Mouse (Mus musculus): Measurements from ENCODE around the gene Nr1d2. TPM values are rescaled to one million over a fixed set of nuclear protein-coding genes. Genes with fewer than 3 reads are reported as not detected.
"Not testable (repeated sequence)": the region's sequence is repeated elsewhere in the genome, so short reads cannot be mapped to it uniquely, and the experiment has no call there.

Nr1d2 gene
- total RNA-seq (2021) = 10 to 100 TPM; 32.3 to 51.7 TPM
- long read RNA-seq, experiment 1, full-length matches to known transcripts = 11 of 22 reads
- long read RNA-seq, experiment 1, partial matches to known transcripts = 1 of 22 reads
- long read RNA-seq, experiment 1, other reads (novel, unspliced or antisense) = 10 of 22 reads
- long read RNA-seq, experiment 2, full-length matches to known transcripts = 9 of 16 reads
- long read RNA-seq, experiment 2, partial matches to known transcripts = 0 of 16 reads
- long read RNA-seq, experiment 2, other reads (novel, unspliced or antisense) = 7 of 16 reads

DNA sequence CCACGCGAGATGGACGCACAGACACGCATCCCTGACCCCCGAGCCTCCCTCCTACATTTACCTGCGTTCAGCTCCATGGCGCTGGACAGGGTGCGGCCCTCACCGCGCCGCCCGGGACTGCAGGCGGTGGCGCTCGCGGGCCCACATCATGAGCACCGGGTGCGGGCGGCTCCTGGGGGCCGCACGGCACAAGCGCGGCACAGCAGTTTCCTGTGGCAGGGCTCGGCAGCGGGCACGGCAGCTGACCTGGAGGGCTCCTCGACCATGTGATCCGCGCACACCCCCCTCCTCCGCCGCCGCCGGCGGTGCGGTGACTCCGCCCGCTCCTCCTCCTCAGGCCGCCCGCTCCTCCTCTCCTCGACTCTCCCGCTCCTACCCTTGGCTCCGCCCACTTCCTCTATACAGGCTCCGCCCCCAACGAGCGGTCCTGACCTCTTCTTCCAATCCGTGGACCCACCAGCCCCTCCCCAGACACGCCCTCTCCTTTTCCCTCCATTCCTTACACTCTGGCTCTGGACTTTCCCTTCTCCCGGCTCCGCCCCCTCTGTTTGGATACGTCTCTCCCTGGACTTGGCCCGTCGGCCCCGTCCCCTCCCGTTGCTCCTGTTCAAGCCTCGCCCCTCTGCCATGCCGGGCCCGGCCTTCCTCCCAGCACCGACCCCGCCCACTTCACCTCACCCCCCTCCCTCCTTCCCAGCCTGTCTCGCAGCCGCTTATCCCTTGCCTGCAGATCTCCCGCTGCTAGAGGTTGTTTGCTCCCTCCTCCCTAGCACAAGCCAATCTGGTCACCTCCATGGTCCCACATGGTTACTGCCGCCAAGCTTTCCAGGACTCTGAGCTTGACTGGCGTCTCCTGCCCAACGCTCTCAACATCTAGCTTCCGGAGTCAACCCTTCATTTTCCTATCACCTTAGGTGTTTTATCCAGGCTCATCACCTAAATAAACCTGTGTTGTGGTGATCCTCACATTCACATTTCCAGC is at the start of gene Nr1d2:
Gene Nr1d2, minus strand, starts transcription at position 378 of the 982 bp plus-strand sequence.
- peak; percentile 99 for DNase-seq

GRCm38 (mm10) chr14:18287391-18287790 is 48.5 kb upstream of the Nr1d2 start:
- peak; percentile 41 for DNase-seq

GRCm38 (mm10) chr14:18286441-18286840 is 47.5 kb upstream of the Nr1d2 start:
- no peak for DNase-seq

DNA sequence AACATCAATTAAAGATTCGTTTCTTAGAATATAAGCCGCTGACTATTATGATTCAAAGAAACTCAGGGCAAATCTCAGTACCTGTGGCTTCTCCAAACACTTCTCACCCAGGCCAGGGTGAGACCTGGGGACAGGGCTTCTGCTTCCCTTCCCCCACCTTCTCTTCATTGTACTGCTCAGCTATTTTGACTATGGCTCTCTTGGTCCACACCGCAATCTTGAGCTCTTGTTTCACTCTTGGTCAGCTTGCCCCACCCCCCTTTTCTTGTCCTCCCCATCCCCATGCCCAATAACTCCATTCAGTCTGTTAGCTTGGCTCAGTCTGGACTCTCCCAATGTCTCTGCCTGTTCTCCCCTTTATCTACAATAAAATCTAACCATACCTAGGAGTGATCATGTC is 46.5 kb upstream of the Nr1d2 start:
- no peak for DNase-seq

GRCm38 (mm10) chr14:18284581-18284980 is 45.7 kb upstream of the Nr1d2 start:
- DNase-seq = peak; percentile 23

DNA sequence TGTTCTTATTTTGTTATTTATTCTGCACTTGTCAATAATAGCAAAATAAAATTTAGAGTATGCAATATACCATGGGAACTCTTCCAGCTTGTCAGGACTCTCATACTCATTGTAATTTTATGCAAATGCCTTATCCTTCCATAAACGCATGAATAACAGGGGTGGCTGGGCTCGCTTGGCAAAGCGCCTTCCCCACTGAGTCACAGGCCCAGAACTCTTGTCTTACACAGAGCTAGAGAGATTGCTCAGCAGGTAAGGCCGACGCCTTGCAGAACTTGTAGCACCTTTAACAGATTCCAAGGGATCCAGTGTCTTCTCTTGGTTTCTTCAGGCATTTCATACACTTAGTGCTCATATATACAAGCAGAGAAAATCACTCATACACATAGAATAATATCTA is 41.4 kb upstream of the Nr1d2 start:
- DNase-seq = no peak

DNA sequence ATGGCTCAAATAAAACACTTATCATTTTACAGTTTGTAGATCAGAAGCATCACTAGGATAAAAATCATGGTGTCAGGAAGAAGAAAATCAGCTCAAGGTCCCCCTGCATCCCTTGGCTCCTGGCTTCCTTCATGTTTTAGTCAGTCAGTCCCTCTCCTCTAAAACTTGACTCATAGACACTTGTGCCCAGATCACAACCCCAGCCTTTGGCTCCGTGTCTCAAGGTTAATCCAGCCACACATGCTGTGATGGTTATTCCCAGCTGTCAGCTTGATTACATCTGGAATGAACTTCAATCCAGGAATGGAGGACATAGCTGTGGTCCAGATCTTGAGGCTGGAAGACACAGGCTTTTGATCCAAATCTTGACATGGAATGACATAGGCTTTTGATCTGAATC is 35.6 kb upstream of the Nr1d2 start:
- DNase-seq = no peak

DNA sequence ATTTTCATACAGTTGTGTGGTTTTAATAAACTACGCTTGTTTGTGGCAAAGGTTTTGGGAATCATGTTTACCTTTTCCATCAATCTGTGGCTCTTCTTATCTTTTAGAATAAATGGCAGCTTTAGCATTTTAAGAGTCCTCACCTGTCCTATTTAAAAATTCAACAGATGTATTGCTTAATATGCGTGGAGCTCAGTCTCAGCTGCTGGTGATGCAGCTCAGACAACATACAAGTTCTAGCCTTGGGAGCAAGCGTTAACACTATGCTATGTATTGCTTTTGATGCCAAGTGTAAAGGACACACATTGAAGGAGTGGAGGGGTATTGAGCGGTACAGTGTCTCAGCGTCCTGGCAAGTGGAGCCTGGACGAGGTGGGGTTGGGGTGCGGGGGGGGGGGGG is 32.7 kb upstream of the Nr1d2 start:
- no peak for DNase-seq

DNA sequence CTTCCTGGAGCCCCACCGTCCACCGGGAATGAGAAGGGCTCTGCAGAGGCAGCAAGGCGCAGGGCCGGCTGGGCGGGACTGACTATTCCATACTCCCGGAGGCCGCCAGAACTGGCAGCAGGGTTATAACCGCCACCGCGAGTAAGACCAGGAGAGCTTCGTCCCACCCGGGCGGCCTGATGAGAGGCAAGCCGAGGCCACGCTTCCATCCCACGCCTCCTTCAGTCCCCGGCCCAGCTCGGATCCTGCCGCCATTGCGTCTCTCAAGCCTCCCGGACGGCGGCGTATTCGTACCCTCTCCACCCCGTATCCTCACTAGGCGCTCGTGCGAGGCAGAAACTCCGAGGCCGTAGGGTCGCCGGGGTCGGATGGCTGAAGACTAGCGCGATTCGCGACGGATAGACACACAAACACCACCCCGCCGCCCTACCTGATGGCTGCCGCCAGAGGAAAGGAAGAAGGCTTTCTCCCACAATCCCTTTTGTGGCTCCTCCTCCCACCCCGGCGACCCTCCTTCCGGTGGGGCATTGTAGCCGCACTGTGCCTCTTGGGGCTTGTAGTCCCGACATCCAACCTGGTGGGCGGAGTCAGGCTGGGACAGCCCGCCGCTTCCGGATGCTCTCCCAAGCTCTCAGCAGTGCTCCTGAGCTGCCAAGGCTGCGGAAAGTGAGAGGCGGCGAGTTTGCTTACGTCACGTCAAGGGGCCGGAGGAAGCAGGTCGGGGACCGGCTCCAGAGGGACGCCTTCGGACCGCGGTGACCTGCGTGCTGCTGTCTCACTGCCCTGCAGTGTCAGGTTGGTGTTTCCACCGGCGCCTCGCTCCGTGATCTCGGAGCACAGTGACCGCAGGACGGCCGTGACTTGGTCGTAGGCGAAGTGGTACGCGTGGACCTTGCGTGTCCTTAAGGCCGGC is 31.9 kb upstream of the Nr1d2 start, which contains the start of the genes Nkiras1 and Rpl15:
Gene Nkiras1, plus strand, starts transcription at position 608 of the 913 bp plus-strand sequence.
Gene Rpl15, minus strand, starts transcription at position 863 of the 913 bp plus-strand sequence.
- DNase-seq = peak; percentile 98

GRCm38 (mm10) chr14:18269947-18270528 is 31.1 kb upstream of the Nr1d2 start:
- not testable (repeated sequence) for DNase-seq

DNA sequence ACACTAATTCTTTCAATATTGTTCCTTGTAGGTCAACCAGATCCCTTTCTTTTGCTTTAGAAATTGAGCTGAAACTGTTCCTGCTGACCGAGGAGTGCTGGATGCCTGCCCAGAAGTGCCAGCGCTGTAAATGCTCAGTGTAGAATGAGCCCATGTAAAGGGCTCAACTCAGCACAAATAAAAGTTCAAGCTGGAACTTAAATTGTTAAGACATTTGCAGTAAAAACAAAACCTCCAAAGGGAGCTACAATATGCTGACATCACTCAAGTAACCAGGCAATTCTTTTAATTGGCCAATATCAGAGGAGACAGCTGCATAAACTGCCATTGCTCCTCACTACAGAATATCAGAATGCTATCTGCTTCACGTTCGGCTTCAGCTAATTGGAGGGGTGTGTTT is 24.5 kb upstream of the Nr1d2 start:
- peak; percentile 60 for DNase-seq

DNA sequence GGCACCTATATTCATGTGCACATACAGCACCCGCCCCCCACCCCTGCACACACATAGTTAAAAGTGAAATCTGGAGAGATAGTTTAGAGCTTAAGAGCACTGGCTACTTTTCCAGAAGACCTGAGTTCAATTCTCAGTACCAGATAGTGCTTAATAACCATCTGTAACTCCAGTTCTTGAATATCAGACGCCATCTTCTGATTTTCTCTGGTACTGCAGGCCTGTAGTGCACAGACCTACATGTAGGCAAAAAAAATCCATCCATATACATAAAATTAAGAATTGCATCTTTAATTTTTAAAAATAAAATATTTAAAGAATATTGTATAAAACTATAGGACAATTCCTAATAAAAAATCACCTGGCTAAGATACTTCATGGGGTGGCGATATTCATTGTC is 22.3 kb upstream of the Nr1d2 start:
- no peak for DNase-seq

DNA sequence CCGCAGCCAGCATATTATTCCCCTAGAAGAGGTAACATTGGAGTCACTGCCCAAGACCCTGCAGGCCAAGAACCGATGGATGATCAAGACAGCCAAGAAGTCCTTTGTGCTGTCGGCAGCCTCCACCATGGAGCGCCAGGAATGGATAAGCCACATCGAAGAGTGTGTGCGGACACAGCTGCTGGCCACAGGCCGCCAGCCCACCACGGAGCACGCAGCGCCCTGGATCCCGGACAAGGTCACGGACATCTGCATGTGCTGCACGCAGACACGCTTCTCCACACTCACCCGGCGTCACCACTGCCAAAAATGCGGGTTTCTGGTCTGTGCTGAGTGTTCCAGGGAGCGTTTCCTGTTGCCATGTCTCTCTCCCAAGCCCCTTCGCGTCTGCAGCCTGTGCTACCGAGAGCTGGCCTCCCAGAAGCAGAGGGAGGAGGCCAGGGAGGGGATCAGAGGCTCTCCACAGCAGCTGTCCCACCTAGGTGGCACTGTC is 3.8 kb upstream of the Nr1d2 start:
- no peak for DNase-seq

DNA sequence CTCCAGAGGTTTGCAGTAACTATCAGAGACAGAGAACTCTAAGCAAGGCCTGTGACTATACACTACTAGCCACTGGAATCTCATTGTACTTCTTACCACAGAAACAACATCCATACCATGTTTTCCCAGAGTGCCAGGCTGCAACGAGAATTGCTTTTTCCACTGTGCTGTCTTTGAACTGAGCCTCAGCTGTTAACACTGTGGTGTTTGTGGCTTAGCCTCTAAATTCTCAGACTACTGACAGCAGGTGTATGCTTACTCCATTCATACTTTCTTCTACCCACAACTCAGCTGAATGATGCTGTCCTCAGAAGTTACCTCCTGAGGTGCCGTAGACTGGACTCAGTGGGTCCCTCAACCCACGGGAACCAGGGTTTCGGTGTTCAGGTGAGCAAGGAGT is 2.9 kb upstream of the Nr1d2 start:
- DNase-seq = no peak

GRCm38 (mm10) chr14:18240132-18240531 is 1.2 kb upstream of the Nr1d2 start:
- no peak for DNase-seq

GRCm38 (mm10) chr14:18238131-18238749 is 687 bp downstream of the Nr1d2 start:
- peak; percentile 99 for DNase-seq

- DNase-seq = no peak
These were observed 1.5 kb downstream of the Nr1d2 start for GRCm38 (mm10) chr14:18237381-18237780.

- not testable (repeated sequence) for DNase-seq
These were observed 2.3 kb downstream of the Nr1d2 start for GRCm38 (mm10) chr14:18236496-18237235.

DNA sequence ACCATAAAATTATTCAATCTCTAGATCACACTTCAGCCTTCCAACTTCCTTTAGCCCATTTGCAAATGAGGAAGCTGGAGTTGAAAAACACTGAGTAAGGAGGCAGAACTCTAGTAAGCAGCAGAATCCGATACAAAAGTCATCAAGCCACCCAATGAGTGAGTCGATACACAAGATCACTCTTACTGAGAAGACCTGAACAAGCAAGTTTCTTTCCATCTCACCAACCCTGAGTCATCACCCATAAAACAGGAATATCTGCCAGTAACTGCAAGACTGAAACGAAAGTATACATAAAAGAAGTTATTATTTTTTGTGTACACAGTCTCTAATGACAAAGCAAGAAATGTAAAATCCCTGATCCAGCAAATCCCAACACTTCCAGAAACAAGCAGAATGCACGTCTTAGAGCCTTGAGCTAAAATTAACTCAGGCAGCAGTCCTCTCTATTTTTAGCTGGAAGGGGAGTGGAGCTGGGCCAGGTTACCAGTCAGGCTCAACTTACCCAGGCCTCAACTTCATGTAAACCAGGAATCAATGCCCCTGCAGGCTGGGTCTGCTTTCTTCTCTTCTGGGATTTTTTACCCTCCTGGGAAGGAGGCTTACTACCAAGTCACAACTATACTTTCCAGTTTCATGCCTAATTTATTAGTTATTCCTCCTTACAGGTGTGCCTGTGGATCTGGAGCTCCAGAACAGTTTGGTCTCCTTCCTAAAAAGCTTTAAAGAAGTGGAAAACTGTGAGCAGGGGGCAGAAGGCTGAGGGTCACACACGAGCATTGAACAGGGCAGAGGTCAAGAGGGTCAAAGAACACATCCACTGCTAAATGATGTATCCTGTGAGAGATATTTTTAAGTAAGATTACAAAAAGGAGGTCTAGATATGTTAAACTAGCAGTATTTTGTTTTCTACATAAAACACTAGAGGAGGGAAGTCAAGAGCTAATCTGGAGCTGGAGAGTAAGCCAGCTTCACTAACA is 4.7 kb downstream of the Nr1d2 start:
- peak; percentile 12 for DNase-seq
